Mouse (Mus musculus) embryonic facial prominence, embryonic 15.5 days (tissue): ENCODE data around the gene Ubl3. TPM values are rescaled to one million over a fixed set of nuclear protein-coding genes. Genes with fewer than 3 reads are reported as not detected.
A peak's percentile ranks its signal among the peaks of the same experiment; 100 is the strongest.

Source experiments
- ATAC-seq: fragments of 200-750 bp; cut with Nextera tagmentation; 2 replicates; pipeline ENCODE4 v1.8.0; 2017; ENCODE audit warnings: low read depth, moderate TSS enrichment; ENCODE audit not compliant: insufficient number of reproducible peaks, low FRiP score, low TSS enrichment
- H3K27ac ChIP-seq: fragments of 300-500 bp; sonication (generic); replicated peaks from 2 replicates; pipeline ENCODE4 v1.5.1; 2015; ENCODE audit warnings: mild to moderate bottlenecking, inconsistent platforms
- H3K27me3 ChIP-seq: fragments of 300-500 bp; sonication (generic); 2 replicates; pipeline ENCODE4 v1.6.1; 2015; ENCODE audit warnings: inconsistent platforms
- H3K36me3 ChIP-seq: fragments of 300-500 bp; sonication (generic); 2 replicates; pipeline ENCODE4 v1.6.1; 2015; ENCODE audit warnings: mild to moderate bottlenecking, inconsistent platforms
- H3K4me1 ChIP-seq: fragments of 300-500 bp; sonication (generic); 2 replicates; pipeline ENCODE4 v1.6.1; 2015; ENCODE audit warnings: inconsistent platforms
- H3K4me2 ChIP-seq: fragments of 300-500 bp; sonication (generic); replicated peaks from 2 replicates; pipeline ENCODE4 v1.6.1; 2015; ENCODE audit warnings: mild to moderate bottlenecking, inconsistent platforms
- H3K4me3 ChIP-seq: fragments of 300-500 bp; sonication (generic); replicated peaks from 2 replicates; pipeline ENCODE4 v1.5.1; 2015; ENCODE audit warnings: mild to moderate bottlenecking, inconsistent platforms
- H3K9ac ChIP-seq: fragments of 300-500 bp; sonication (generic); 2 replicates; pipeline ENCODE4 v1.6.1; 2015; ENCODE audit warnings: inconsistent platforms
- H3K9me3 ChIP-seq: fragments of 300-500 bp; sonication (generic); replicated peaks from 2 replicates; pipeline ENCODE4 v1.6.1; 2016; ENCODE audit warnings: inconsistent platforms
- WGBS: fragments of 180-500 bp; shearing (Covaris S2); methylation state at CpG from one replicate; pipeline ENCODE4 v1.1.7; 2015; 5-methylcytosine and 5-hydroxymethylcytosine counted together
- polyA plus RNA-seq: library from polyadenylated mRNA; unstranded; fragments of >200 nt; fragmentation: Nextera tagmentation; extraction: Ambion mirVana; gene quantifications from 2 replicates; pipeline ENCODE4 v1.2.1, GENCODE M21; 2015

The Ubl3 gene
- polyA plus RNA-seq, 1 experiment from 2014 or later: 74.7 TPM

DNA sequence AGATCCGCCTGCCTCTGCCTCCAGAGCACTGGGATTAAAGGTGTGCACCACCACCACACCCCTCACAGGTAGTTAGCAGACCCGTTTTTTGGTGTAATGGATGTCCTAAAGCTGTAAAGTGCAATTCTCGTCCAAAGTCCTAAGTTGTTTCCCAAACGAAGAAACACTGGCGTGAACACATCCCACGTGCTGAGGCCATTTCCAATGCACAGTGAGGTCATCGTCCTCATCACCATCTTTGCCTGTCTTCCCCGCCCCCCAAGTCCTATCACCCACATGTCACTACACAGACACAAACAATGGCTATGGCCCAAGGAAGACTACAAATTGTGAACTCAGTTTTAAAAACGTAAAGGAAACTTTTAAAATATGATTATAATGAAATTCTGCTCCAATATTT is 4.0 kb downstream of the Ubl3 start:
- H3K4me1 ChIP-seq: peaks cover 44% of the 10 kb centered on the region
- H3K4me2 ChIP-seq: no peak overlapping the region
- no peak overlapping the region for H3K4me3 ChIP-seq
- WGBS: 63% methylated on average over 9 of the region's 9 CpGs
- no peaks in the 10 kb centered on the region for H3K27me3 ChIP-seq
- H3K36me3 ChIP-seq: no peaks in the 10 kb centered on the region
- H3K9ac ChIP-seq: no peak overlapping the region
- H3K9me3 ChIP-seq: no peaks in the 10 kb centered on the region
- no peak overlapping the region for H3K27ac ChIP-seq
- no peak for ATAC-seq

DNA sequence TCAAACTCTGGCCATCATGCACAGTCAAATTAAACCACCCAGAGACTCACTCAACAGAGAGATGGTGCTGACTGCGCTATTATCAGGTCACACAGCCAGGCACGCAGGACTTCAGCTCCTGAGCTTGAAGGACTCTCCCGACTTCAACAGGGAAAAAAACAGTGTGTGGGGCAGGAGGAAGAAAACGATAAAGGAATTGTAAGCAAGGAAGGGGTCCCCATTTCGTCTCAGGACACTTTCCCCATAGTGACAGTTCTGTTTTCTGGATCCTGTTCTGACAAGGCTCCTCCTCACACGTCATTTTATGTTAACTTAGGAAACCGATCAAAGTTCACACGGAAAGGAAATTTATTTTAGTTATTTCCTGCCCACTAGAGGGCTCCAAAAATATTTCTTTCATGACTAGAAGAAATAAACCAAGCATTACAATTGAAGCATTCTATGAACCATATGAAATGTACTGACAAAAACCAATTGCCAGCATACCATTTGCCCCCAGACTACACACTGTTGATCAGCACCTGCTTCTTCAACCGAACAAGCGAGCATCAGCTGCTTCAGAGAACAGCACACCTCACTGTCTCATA is 4.6 kb downstream of the Ubl3 start:
- Histone ChIP-seq H3K4me1 (peaks cover 39% of the 10 kb centered on the region), H3K27ac (peak overlapping the region; percentile 41), H3K9ac (no peak overlapping the region), H3K36me3 (no peaks in the 10 kb centered on the region), H3K4me2 (peak overlapping the region; percentile 6; the same call in 1 of the 2 replicates), H3K27me3 (no peaks in the 10 kb centered on the region), H3K9me3 (no peaks in the 10 kb centered on the region), H3K4me3 (no peak overlapping the region)
- WGBS: 27% methylated on average over 10 of the region's 10 CpGs
- no peak for ATAC-seq

DNA sequence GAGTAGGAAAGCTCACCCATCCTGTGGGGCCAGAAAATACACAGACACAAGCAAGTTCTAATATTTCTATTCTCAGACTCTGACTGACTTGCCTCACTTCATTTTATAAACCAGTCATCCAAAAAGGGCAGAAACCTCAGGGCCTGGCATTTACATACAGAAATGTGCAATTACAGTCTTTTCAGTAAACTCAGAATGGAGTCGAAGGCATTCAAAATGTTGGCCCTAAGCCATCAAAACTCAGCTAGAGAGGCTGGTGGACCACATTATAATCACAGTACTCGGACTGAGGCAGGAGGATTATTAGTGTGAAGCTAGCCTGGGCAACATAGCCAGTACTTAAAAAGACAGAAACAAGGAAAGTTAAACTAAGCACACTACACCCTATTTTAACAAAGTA is 5.6 kb downstream of the Ubl3 start:
- H3K27me3 ChIP-seq: no peaks in the 10 kb centered on the region
- no peaks in the 10 kb centered on the region for H3K36me3 ChIP-seq
- no peak overlapping the region for H3K9ac ChIP-seq
- peaks cover 46% of the 10 kb centered on the region for H3K4me1 ChIP-seq
- H3K4me3 ChIP-seq: no peak overlapping the region
- ATAC-seq: no peak
- H3K9me3 ChIP-seq: no peaks in the 10 kb centered on the region
- 25% methylated on average over 2 of the region's 2 CpGs for WGBS
- peak overlapping the region; percentile 40; the same call in 1 of the 2 replicates for H3K27ac ChIP-seq
- H3K4me2 ChIP-seq: no peak overlapping the region

DNA sequence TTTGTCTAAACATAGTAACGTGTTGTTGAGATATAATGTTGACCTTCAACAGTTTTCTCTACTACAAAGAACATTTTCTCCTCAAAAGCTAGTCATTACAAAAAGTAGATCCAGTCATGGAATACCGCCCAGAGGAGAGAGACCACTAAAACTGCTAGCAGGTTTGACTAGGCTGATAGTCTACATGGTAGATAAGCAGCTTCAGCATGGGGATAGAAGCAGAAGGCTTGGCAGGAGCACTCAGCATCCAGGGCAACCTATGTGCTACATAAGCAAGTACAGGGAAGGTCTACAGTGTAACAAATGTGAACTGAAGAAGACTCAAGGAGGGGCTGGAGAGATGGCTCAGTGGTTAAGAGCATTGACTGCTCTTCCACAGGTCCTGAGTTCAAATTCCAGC is 7.9 kb downstream of the Ubl3 start:
- Histone ChIP-seq H3K36me3 (no peaks in the 10 kb centered on the region), H3K4me3 (no peak overlapping the region), H3K4me2 (no peak overlapping the region), H3K27me3 (no peaks in the 10 kb centered on the region), H3K9me3 (no peaks in the 10 kb centered on the region), H3K27ac (no peak overlapping the region), H3K9ac (no peak overlapping the region), H3K4me1 (peaks cover 42% of the 10 kb centered on the region)
- no peak for ATAC-seq
- 84% methylated on average over 2 of the region's 2 CpGs for WGBS

DNA sequence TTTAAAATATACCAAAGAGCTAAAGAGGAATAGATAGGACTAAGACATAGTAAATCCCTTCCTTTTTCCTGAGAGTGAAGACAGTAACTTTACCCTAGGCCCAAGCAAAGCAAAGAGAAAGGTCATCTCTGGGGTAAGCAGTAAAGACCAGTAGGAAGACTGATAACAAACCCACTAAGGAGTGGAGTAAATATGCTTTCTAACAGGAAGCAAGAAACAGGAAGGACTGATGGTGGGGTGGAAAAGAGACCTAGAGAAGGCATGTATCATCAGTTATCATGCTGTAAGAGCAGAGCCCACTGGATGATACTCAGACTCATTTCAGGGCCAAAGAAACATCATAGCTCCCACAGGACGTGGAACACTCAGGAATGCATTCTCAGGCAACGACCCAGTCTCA is 10.4 kb downstream of the Ubl3 start:
- no peaks in the 10 kb centered on the region for H3K9me3 ChIP-seq
- H3K27me3 ChIP-seq: no peaks in the 10 kb centered on the region
- peaks cover 22% of the 10 kb centered on the region for H3K4me1 ChIP-seq
- H3K4me2 ChIP-seq: no peak overlapping the region
- no peak for ATAC-seq
- no peak overlapping the region for H3K4me3 ChIP-seq
- 48% methylated on average over 2 of the region's 2 CpGs for WGBS
- H3K36me3 ChIP-seq: no peaks in the 10 kb centered on the region
- no peak overlapping the region for H3K9ac ChIP-seq
- H3K27ac ChIP-seq: no peak overlapping the region

DNA sequence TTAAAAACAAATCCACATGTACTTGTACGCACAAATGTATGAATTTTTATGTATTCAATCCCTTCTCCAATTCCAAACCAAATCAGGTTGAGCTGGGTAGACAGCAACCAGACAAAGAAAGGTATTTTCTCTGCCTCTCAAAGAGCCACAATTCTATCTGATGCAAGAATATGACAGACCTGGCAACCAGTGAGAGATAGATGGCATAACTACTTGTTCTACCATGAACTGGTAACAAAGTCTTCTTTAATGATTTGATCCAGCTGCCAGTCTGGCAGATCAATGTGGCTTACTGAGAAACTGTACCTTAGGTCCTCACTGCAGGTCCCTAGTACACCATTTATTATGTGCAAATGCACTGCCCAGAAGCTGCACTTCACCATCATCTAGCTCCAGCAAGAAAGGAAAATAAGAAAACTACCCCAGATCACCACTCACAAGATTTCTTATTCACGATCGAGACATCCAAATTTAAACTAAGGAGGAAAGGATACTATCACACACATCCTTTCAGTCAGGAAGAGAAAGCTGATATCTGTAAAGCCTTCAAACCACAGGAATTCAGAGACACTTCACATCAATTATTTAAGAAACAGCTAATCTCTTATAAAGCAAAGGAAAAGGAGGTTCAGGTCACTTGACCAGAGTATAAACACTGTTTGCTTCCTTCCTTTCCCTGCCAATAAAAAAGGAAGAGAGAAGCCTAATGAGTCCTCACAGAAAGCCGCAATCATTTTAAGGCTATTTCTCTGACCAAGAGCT is 16.7 kb downstream of the Ubl3 start:
- 71% methylated on average over 4 of the region's 4 CpGs for WGBS
- H3K4me1 ChIP-seq: peaks cover 14% of the 10 kb centered on the region
- H3K9ac ChIP-seq: no peak overlapping the region
- H3K36me3 ChIP-seq: no peaks in the 10 kb centered on the region
- ATAC-seq: no peak
- no peak overlapping the region for H3K4me3 ChIP-seq
- no peak overlapping the region for H3K27ac ChIP-seq
- no peaks in the 10 kb centered on the region for H3K9me3 ChIP-seq
- H3K4me2 ChIP-seq: no peak overlapping the region
- H3K27me3 ChIP-seq: no peaks in the 10 kb centered on the region

DNA sequence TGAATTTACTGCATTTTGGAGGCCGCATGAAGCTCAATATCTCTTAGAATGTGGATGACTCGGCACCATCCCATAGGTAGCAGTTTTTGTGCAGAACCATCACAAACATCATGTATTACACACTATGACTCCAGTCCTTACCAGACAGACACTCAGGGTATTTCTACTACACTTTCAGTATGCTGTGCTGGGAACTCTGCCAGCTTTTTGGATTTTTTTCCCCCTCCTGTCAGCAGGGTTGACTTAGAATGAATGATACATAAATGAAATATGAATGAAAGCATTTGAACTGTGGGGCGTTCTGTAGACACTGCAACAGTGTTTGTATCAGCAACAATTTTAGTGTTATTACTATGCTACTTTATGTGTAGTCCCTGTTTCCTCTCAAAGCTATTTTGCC is 17.9 kb downstream of the Ubl3 start:
- 59% methylated on average over 3 of the region's 3 CpGs for WGBS
- no peak for ATAC-seq
- no peak overlapping the region for H3K4me3 ChIP-seq
- no peaks in the 10 kb centered on the region for H3K9me3 ChIP-seq
- H3K27me3 ChIP-seq: no peaks in the 10 kb centered on the region
- H3K36me3 ChIP-seq: no peaks in the 10 kb centered on the region
- H3K9ac ChIP-seq: no peak overlapping the region
- H3K4me2 ChIP-seq: no peak overlapping the region
- H3K4me1 ChIP-seq: peaks cover 14% of the 10 kb centered on the region
- no peak overlapping the region for H3K27ac ChIP-seq

DNA sequence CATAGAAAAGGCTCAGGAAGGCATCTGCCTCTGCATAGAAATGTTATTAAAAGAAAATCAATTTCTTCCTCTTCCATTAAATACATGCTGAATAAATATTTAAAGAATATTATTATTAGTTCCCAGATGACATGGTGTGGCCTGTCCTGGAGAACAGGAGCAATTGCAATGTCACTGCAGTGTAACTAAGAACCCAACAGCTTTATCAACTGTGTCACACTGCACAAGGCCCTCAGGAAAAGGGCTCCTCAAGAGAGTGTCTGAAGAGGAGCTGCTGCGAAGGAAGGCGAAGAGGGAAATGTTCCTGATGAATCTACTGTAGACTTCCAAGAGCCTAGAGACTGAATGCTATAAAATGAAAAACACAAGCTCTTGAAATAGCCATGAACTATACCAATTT is 18.7 kb downstream of the Ubl3 start:
- Histone ChIP-seq H3K9me3 (no peaks in the 10 kb centered on the region), H3K9ac (no peak overlapping the region), H3K4me1 (peaks cover 14% of the 10 kb centered on the region), H3K4me3 (no peak overlapping the region), H3K27me3 (no peaks in the 10 kb centered on the region), H3K27ac (no peak overlapping the region), H3K36me3 (no peaks in the 10 kb centered on the region), H3K4me2 (no peak overlapping the region)
- 79% methylated on average over 2 of the region's 2 CpGs for whole genome bisulfite sequencing
- ATAC-seq: no peak

DNA sequence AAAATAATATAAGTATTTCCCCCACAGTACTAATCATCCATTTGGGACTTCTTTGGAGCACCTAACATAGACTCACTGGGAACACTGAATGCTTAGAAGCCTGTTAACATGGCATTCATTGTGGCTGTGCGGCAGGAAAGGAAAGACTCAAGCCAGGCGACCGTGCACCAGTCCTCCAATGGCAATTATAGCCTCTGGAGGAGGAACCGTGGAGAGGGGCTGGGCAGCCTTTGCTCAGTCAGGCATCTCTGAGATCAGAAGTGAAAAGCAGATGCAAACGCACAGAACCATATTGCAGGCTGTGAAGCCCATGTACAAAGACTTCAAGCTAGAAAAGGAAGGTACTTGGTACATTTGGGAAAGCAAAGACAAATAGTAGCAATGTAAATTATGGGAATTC is 20.4 kb downstream of the Ubl3 start:
- peaks cover 14% of the 10 kb centered on the region for H3K4me1 ChIP-seq
- 18% methylated on average over 5 of the region's 5 CpGs for WGBS

DNA sequence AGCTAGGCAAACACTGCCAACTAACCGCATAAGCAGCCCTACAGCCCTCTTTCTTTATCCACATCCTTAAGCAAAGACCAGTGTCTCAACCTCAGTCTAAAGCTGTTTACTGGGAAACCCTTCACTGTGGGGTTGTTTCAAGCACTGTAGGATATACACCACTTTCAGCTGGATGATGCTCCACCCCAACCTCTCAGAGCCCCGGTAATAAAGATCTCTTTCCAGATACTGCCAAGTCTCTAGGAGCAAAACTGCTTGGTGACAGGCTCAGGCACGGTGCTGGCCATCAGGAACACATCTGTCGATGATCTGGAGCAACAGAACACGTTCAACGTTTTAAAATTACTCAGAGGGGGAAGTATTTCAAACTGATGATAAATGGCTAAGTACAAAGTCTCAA is 25.0 kb downstream of the Ubl3 start:
- Histone ChIP-seq H3K27me3 (no peaks in the 10 kb centered on the region), H3K36me3 (no peaks in the 10 kb centered on the region), H3K4me2 (no peak overlapping the region), H3K27ac (no peak overlapping the region), H3K9me3 (no peaks in the 10 kb centered on the region), H3K9ac (no peak overlapping the region), H3K4me1 (peaks cover 7% of the 10 kb centered on the region), H3K4me3 (no peak overlapping the region)
- ATAC-seq: no peak
- WGBS: 30% methylated on average over 6 of the region's 6 CpGs

More for the DNA sequence above, 20.4 kb downstream of the Ubl3 start:
- Histone ChIP-seq H3K4me3 (no peak overlapping the region), H3K27me3 (no peaks in the 10 kb centered on the region), H3K9ac (no peak overlapping the region), H3K36me3 (no peaks in the 10 kb centered on the region), H3K27ac (no peak overlapping the region), H3K4me2 (no peak overlapping the region), H3K9me3 (no peaks in the 10 kb centered on the region)
- ATAC-seq: no peak

DNA sequence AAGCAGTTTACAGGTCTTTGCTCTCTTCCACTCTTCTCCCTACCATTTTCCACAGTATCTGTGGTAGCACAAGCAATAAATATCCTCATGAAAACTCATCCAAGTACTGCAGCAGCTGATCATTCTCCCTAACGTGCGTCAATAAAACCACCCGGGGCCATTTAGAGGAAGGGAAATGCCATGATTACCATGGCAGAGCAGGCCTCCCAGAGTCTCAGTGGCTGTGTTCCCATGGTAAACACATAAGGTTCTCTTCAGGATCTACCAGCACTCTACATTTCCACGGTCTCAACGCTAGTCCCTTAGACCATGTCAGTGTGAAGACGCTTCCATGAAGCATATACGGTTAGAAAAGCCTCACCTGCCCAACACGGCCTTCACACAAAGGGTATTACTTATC is 26.0 kb downstream of the Ubl3 start:
- Histone ChIP-seq H3K4me2 (no peak overlapping the region), H3K4me3 (no peak overlapping the region), H3K9ac (no peak overlapping the region), H3K36me3 (no peaks in the 10 kb centered on the region), H3K9me3 (no peaks in the 10 kb centered on the region), H3K27ac (no peak overlapping the region), H3K4me1 (peaks cover 3% of the 10 kb centered on the region; the same call in 1 of the 2 replicates), H3K27me3 (no peaks in the 10 kb centered on the region)
- ATAC-seq: no peak; the same call in 1 of the 2 replicates
- WGBS: 52% methylated on average over 8 of the region's 8 CpGs
